Mouse (Mus musculus) forebrain, embryonic 14.5 days (tissue): ENCODE results near the gene Cdc20. TPM values are rescaled to one million over a fixed set of nuclear protein-coding genes. Genes with fewer than 3 reads are reported as not detected.

Source experiments
- ATAC-seq: fragments of 200-750 bp; cut with Nextera tagmentation; 2 replicates; pipeline ENCODE4 v1.8.0; 2017; ENCODE audit warnings: mild to moderate bottlenecking, moderate library complexity
- DNase-seq: peaks from one replicate; pipeline ENCODE4 v3.0.0-alpha.2; 2015; ENCODE audit warnings: low spot score
- H3K27ac ChIP-seq: fragments of 300-500 bp; sonication (generic); 2 replicates; pipeline ENCODE4 v1.5.1; 2014; ENCODE audit warnings: low read depth, mild to moderate bottlenecking, control low read depth, low read length, moderate library complexity
- H3K27me3 ChIP-seq: fragments of 300-500 bp; sonication (generic); replicated peaks from 2 replicates; pipeline ENCODE4 v1.6.1; 2014; ENCODE audit warnings: low read length, control low read depth, mixed read lengths; ENCODE audit not compliant: control insufficient read depth, insufficient read depth
- H3K36me3 ChIP-seq: fragments of 300-500 bp; sonication (generic); 2 replicates; pipeline ENCODE4 v1.6.1; 2014; ENCODE audit warnings: low read length, control low read depth; ENCODE audit not compliant: control insufficient read depth, insufficient read depth
- H3K4me1 ChIP-seq: fragments of 300-500 bp; sonication (generic); 2 replicates; pipeline ENCODE4 v1.6.1; 2014; ENCODE audit warnings: antibody characterized with exemption, low read length, control low read depth; ENCODE audit not compliant: control insufficient read depth, insufficient read depth
- H3K4me2 ChIP-seq: fragments of 300-500 bp; sonication (generic); 2 replicates; pipeline ENCODE4 v1.6.1; 2014; ENCODE audit warnings: mild to moderate bottlenecking, control low read depth, low read length
- H3K4me3 ChIP-seq: fragments of 300-500 bp; sonication (generic); 2 replicates; pipeline ENCODE4 v1.5.1; 2014; ENCODE audit warnings: low read depth, low read length, control low read depth
- H3K9ac ChIP-seq: fragments of 300-500 bp; sonication (generic); 2 replicates; pipeline ENCODE4 v1.6.1; 2014; ENCODE audit warnings: mild to moderate bottlenecking, low read length, control low read depth, moderate library complexity
- H3K9me3 ChIP-seq: fragments of 300-500 bp; sonication (generic); replicated peaks from 2 replicates; pipeline ENCODE4 v1.6.1; 2016; ENCODE audit warnings: low read length, control low read depth, mixed read lengths; ENCODE audit not compliant: control insufficient read depth
- WGBS: fragments of 180-500 bp; shearing (Covaris S2); extraction: QIAGEN DNeasy Blood & Tissue Kit; methylation state at CpG from one replicate; pipeline ENCODE4 v1.1.7; 2014; 5-methylcytosine and 5-hydroxymethylcytosine counted together
- polyA plus RNA-seq: library from polyadenylated mRNA; unstranded; fragments of >200 nt; fragmentation: Nextera tagmentation; extraction: Ambion mirVana; gene quantifications from 2 replicates; pipeline ENCODE4 v1.2.1, GENCODE M21; 2014

Gene Cdc20
- polyA plus RNA-seq, 1 experiment from 2014 or later, result 151 TPM

DNA sequence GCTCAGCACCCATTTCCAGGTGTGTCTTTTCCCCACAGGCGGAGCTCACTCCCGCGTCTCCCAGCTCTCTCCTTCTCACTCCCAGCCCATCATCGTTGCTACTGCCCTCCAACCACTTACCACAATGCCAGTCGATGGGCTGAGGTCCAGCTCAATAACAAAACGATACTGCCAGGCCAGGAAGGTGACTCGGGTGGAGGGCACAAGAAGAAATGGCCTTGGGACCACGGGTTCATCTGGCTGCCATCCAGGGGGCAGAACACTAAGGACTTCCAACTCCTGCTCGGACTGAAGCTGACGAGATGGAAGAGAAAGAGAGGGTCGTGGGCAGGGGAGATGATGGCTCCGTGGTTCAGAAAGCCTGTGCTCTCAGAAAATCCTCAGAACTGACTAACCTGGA lies 34.5 kb downstream of the Cdc20 start:
- WGBS, result 91% methylated on average over 12 of the region's 12 CpGs

GRCm38 (mm10) chr4:118401918-118402317 lies 35.2 kb downstream of the Cdc20 start:
- Histone ChIP-seq H3K36me3 (peaks cover 71% of the 10 kb centered on the region), H3K9me3 (no peaks in the 10 kb centered on the region)
- 95% methylated on average over 5 of the region's 5 CpGs for WGBS

More for the DNA sequence above, 34.5 kb downstream of the Cdc20 start:
- H3K9me3 ChIP-seq, result no peaks in the 10 kb centered on the region
- H3K4me3 ChIP-seq, result no peak overlapping the region
- no peak overlapping the region for H3K27ac ChIP-seq
- no peak for DNase-seq
- H3K4me2 ChIP-seq, result no peak overlapping the region
- no peak overlapping the region for H3K9ac ChIP-seq
- no peaks in the 10 kb centered on the region for H3K4me1 ChIP-seq
- H3K27me3 ChIP-seq, result no peaks in the 10 kb centered on the region
- peaks cover 64% of the 10 kb centered on the region for H3K36me3 ChIP-seq
- ATAC-seq, result no peak

GRCm38 (mm10) chr4:118401421-118401820 lies 35.7 kb downstream of the Cdc20 start:
- Histone ChIP-seq H3K4me1 (no peaks in the 10 kb centered on the region), H3K36me3 (peaks cover 76% of the 10 kb centered on the region), H3K4me3 (no peak overlapping the region), H3K9ac (no peak overlapping the region), H3K27me3 (no peaks in the 10 kb centered on the region), H3K9me3 (no peaks in the 10 kb centered on the region), H3K27ac (no peak overlapping the region), H3K4me2 (no peak overlapping the region)
- ATAC-seq (no peak), DNase-seq (no peak)
- WGBS, result 95% methylated on average over 3 of the region's 3 CpGs

More at GRCm38 (mm10) chr4:118401918-118402317, 35.2 kb downstream of the Cdc20 start:
- no peak overlapping the region for H3K4me2 ChIP-seq
- no peaks in the 10 kb centered on the region for H3K27me3 ChIP-seq
- no peak overlapping the region for H3K9ac ChIP-seq
- DNase-seq (no peak), ATAC-seq (no peak)
- H3K27ac ChIP-seq, result no peak overlapping the region
- no peak overlapping the region for H3K4me3 ChIP-seq
- no peaks in the 10 kb centered on the region for H3K4me1 ChIP-seq

GRCm38 (mm10) chr4:118398400-118398799 lies 38.8 kb downstream of the Cdc20 start:
- no peak overlapping the region for H3K4me3 ChIP-seq
- no peak overlapping the region for H3K9ac ChIP-seq
- H3K36me3 ChIP-seq, result peaks cover 98% of the 10 kb centered on the region
- H3K4me1 ChIP-seq, result no peaks in the 10 kb centered on the region
- ATAC-seq, result no peak
- 96% methylated on average over 6 of the region's 6 CpGs for WGBS
- no peak overlapping the region for H3K4me2 ChIP-seq
- no peaks in the 10 kb centered on the region for H3K9me3 ChIP-seq
- no peak overlapping the region for H3K27ac ChIP-seq
- DNase-seq, result no peak
- no peaks in the 10 kb centered on the region for H3K27me3 ChIP-seq

- WGBS, result 90% methylated on average over 3 of the region's 3 CpGs
- H3K27ac ChIP-seq, result no peak overlapping the region
- no peak overlapping the region for H3K9ac ChIP-seq
- H3K4me3 ChIP-seq, result no peak overlapping the region
- DNase-seq (no peak), ATAC-seq (no peak)
- H3K4me1 ChIP-seq, result no peaks in the 10 kb centered on the region
- no peaks in the 10 kb centered on the region for H3K27me3 ChIP-seq
- H3K36me3 ChIP-seq, result peaks cover 98% of the 10 kb centered on the region
- no peaks in the 10 kb centered on the region for H3K9me3 ChIP-seq
- no peak overlapping the region for H3K4me2 ChIP-seq
Measured at GRCm38 (mm10) chr4:118396433-118396832, 40.7 kb downstream of the Cdc20 start.

DNA sequence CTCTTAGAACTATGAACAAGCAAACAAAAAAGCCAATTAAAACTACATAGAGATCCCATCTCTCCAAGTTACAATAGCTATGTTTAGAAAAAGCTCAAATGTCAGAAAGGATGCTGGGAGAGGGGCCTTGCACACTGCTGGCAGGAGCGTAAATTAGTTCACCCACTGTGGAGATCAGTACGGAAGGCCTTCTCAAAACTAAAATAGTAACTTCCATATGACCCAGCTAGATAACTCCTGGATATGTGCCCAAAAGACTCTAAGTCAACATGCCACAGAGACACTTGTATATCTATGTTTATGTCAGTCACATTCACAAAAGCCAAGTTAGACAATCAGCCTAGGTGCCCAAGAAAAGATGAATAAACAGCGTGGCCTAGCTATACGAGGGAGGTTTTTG lies 41.9 kb downstream of the Cdc20 start:
- ATAC-seq (no peak), DNase-seq (no peak)
- no peaks in the 10 kb centered on the region for H3K4me1 ChIP-seq
- no peak overlapping the region for H3K4me3 ChIP-seq
- WGBS, result 91% methylated on average over 4 of the region's 4 CpGs
- no peaks in the 10 kb centered on the region for H3K27me3 ChIP-seq
- H3K9me3 ChIP-seq, result no peaks in the 10 kb centered on the region
- H3K4me2 ChIP-seq, result no peak overlapping the region
- no peak overlapping the region for H3K9ac ChIP-seq
- no peak overlapping the region for H3K27ac ChIP-seq
- H3K36me3 ChIP-seq, result peaks cover 98% of the 10 kb centered on the region

DNA sequence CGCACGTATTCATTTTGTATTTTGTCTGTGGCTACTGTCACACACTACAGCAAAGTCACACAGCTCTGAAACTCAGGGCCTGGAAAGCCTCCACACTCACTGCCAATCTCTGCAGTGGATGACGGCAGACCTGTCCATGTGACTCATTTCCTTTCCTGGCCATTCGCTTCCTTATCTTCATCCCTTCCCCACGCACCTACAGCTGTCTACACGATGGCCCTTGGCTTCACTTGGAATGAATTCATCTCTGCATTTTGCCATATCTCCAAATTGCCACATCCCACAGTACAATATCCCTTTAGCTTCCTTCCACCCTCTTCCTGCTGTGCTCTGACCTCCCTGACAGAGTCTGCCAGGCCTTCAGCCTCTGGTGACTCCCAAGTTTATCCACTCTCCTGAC lies 42.6 kb downstream of the Cdc20 start:
- ATAC-seq, result no peak
- H3K27me3 ChIP-seq, result no peaks in the 10 kb centered on the region
- no peak overlapping the region for H3K4me2 ChIP-seq
- H3K27ac ChIP-seq, result no peak overlapping the region
- no peak overlapping the region for H3K9ac ChIP-seq
- 96% methylated on average over 6 of the region's 6 CpGs for WGBS
- no peaks in the 10 kb centered on the region for H3K4me1 ChIP-seq
- no peaks in the 10 kb centered on the region for H3K9me3 ChIP-seq
- DNase-seq, result no peak
- peaks cover 98% of the 10 kb centered on the region for H3K36me3 ChIP-seq
- H3K4me3 ChIP-seq, result no peak overlapping the region

DNA sequence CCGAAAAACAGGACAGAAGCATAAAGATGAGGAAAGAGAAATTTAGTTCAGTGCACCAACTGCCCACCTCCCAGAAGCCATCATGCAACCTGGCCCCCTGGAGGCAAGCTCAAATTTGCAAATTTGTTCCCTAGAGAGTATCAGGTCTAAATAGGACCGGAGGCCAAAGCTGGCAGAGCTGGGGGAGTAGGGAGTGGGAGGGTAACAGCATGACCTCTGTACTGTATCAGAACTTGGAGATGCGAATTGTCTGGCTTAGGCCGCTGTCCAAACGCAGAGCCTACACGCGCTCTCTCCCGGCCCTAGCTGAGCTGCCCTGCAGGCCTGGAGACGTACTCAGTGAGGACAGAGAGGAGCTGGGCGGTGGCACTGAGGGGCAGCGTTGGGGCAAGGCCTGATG lies 47.0 kb downstream of the Cdc20 start:
- no peak overlapping the region for H3K4me3 ChIP-seq
- H3K27ac ChIP-seq, result no peak overlapping the region
- peaks cover 99% of the 10 kb centered on the region for H3K36me3 ChIP-seq
- H3K4me2 ChIP-seq, result no peak overlapping the region
- no peaks in the 10 kb centered on the region for H3K4me1 ChIP-seq
- H3K9ac ChIP-seq, result no peak overlapping the region
- WGBS, result 95% methylated on average over 11 of the region's 11 CpGs
- DNase-seq (no peak), ATAC-seq (no peak)
- H3K27me3 ChIP-seq, result no peaks in the 10 kb centered on the region
- no peaks in the 10 kb centered on the region for H3K9me3 ChIP-seq

GRCm38 (mm10) chr4:118387316-118387715 lies 49.8 kb downstream of the Cdc20 start:
- H3K27ac ChIP-seq, result no peak overlapping the region
- no peak overlapping the region for H3K4me2 ChIP-seq
- no peak overlapping the region for H3K4me3 ChIP-seq
- ATAC-seq, result no peak
- WGBS, result 94% methylated on average over 8 of the region's 8 CpGs
- no peak overlapping the region for H3K9ac ChIP-seq
- H3K9me3 ChIP-seq, result no peaks in the 10 kb centered on the region
- no peaks in the 10 kb centered on the region for H3K27me3 ChIP-seq
- H3K4me1 ChIP-seq, result no peaks in the 10 kb centered on the region
- peaks cover 100% of the 10 kb centered on the region for H3K36me3 ChIP-seq
- no peak for DNase-seq
